Mouse (Mus musculus) hindbrain, embryonic 16.5 days (tissue): Measurements from ENCODE around the gene Ppip5k2. TPM values are rescaled to one million over a fixed set of nuclear protein-coding genes. Genes with fewer than 3 reads are reported as not detected.

Experiments used
- ATAC-seq: fragments of 200-750 bp; cut with Nextera tagmentation; 2 replicates; pipeline ENCODE4 v1.8.0; 2017; ENCODE audit warnings: moderate TSS enrichment, moderate library complexity
- H3K27ac ChIP-seq: fragments of 300-500 bp; sonication (generic); 2 replicates; pipeline ENCODE4 v1.5.1; 2014; ENCODE audit warnings: low read depth, mild to moderate bottlenecking, control low read depth, low read length, moderate library complexity
- H3K27me3 ChIP-seq: fragments of 300-500 bp; sonication (generic); replicated peaks from 2 replicates; pipeline ENCODE4 v1.6.1; 2014; ENCODE audit warnings: low read length; ENCODE audit not compliant: control insufficient read depth, insufficient read depth
- H3K36me3 ChIP-seq: fragments of 300-500 bp; sonication (generic); 2 replicates; pipeline ENCODE4 v1.6.1; 2014; ENCODE audit warnings: mild to moderate bottlenecking, low read length, moderate library complexity, mixed read lengths; ENCODE audit not compliant: control insufficient read depth, insufficient read depth
- H3K4me1 ChIP-seq: fragments of 300-500 bp; sonication (generic); 2 replicates; pipeline ENCODE4 v1.6.1; 2014; ENCODE audit warnings: low read depth, low read length; ENCODE audit not compliant: control insufficient read depth, insufficient read depth
- H3K4me2 ChIP-seq: fragments of 300-500 bp; sonication (generic); 2 replicates; pipeline ENCODE4 v1.6.1; 2014; ENCODE audit warnings: mild to moderate bottlenecking, low read length, control low read depth, moderate library complexity
- H3K4me3 ChIP-seq: fragments of 300-500 bp; sonication (generic); 2 replicates; pipeline ENCODE4 v1.5.1; 2014; ENCODE audit warnings: mild to moderate bottlenecking, low read length, control low read depth, moderate library complexity
- H3K9ac ChIP-seq: fragments of 300-500 bp; sonication (generic); 2 replicates; pipeline ENCODE4 v1.6.1; 2014; ENCODE audit warnings: low read depth, mild to moderate bottlenecking, control low read depth, low read length, moderate library complexity
- H3K9me3 ChIP-seq: fragments of 300-500 bp; sonication (generic); 2 replicates; pipeline ENCODE4 v1.6.1; 2014; ENCODE audit warnings: mild to moderate bottlenecking, low read length, moderate library complexity; ENCODE audit not compliant: control insufficient read depth
- WGBS: fragments of 180-500 bp; shearing (Covaris S2); extraction: QIAGEN DNeasy Blood & Tissue Kit; methylation state at CpG from one replicate; pipeline ENCODE4 v1.1.7; 2014; 5-methylcytosine and 5-hydroxymethylcytosine counted together
- polyA plus RNA-seq: library from polyadenylated mRNA; unstranded; fragments of >200 nt; fragmentation: Nextera tagmentation; extraction: Ambion mirVana; gene quantifications from 2 replicates; pipeline ENCODE4 v1.2.1, GENCODE M21; 2015

Gene Ppip5k2
- polyA plus RNA-seq, 1 experiment from 2014 or later = 45.5 TPM

GRCm38 (mm10) chr1:97697273-97697672 lies 72.9 kb downstream of the Ppip5k2 start:
- Histone ChIP-seq H3K27ac (no peak overlapping the region), H3K4me1 (no peaks in the 10 kb centered on the region), H3K9me3 (no peaks in the 10 kb centered on the region), H3K27me3 (no peaks in the 10 kb centered on the region), H3K9ac (no peak overlapping the region), H3K4me3 (no peak overlapping the region), H3K4me2 (no peak overlapping the region), H3K36me3 (no peaks in the 10 kb centered on the region)
- 100% methylated on average over 1 of the region's 1 CpGs for WGBS
- ATAC-seq = no peak

- Histone ChIP-seq H3K4me2 (no peak overlapping the region), H3K9ac (no peak overlapping the region), H3K4me3 (no peak overlapping the region), H3K4me1 (no peaks in the 10 kb centered on the region), H3K36me3 (no peaks in the 10 kb centered on the region), H3K27me3 (no peaks in the 10 kb centered on the region), H3K27ac (no peak overlapping the region), H3K9me3 (no peaks in the 10 kb centered on the region)
- ATAC-seq = no peak
Observed at GRCm38 (mm10) chr1:97693825-97694224, 76.4 kb downstream of the Ppip5k2 start.

GRCm38 (mm10) chr1:97688756-97689155 lies 81.5 kb downstream of the Ppip5k2 start:
- Histone ChIP-seq H3K9ac (no peak overlapping the region), H3K4me3 (no peak overlapping the region), H3K4me1 (no peaks in the 10 kb centered on the region), H3K27me3 (no peaks in the 10 kb centered on the region), H3K9me3 (no peaks in the 10 kb centered on the region), H3K27ac (no peak overlapping the region), H3K36me3 (no peaks in the 10 kb centered on the region), H3K4me2 (no peak overlapping the region)
- ATAC-seq = peak; percentile 56; the same call in 1 of the 2 replicates
- 13% methylated on average over 3 of the region's 3 CpGs for WGBS

- 87% methylated on average over 4 of the region's 4 CpGs for WGBS
- H3K9ac ChIP-seq = no peak overlapping the region
- H3K4me2 ChIP-seq = no peak overlapping the region
- H3K36me3 ChIP-seq = no peaks in the 10 kb centered on the region
- no peak overlapping the region for H3K4me3 ChIP-seq
- no peaks in the 10 kb centered on the region for H3K27me3 ChIP-seq
- no peak for ATAC-seq
- H3K4me1 ChIP-seq = no peaks in the 10 kb centered on the region
- no peak overlapping the region for H3K27ac ChIP-seq
- H3K9me3 ChIP-seq = no peaks in the 10 kb centered on the region
Observed at GRCm38 (mm10) chr1:97676526-97677177, 93.6 kb downstream of the Ppip5k2 start.

GRCm38 (mm10) chr1:97676115-97676514 lies 94.1 kb downstream of the Ppip5k2 start:
- H3K36me3 ChIP-seq = no peaks in the 10 kb centered on the region
- no peaks in the 10 kb centered on the region for H3K4me1 ChIP-seq
- H3K9me3 ChIP-seq = no peaks in the 10 kb centered on the region
- no peak overlapping the region for H3K27ac ChIP-seq
- no peaks in the 10 kb centered on the region for H3K27me3 ChIP-seq
- WGBS = 53% methylated on average over 2 of the region's 2 CpGs
- no peak overlapping the region for H3K4me2 ChIP-seq
- H3K9ac ChIP-seq = no peak overlapping the region
- H3K4me3 ChIP-seq = no peak overlapping the region
- ATAC-seq = no peak

- H3K4me2 ChIP-seq = no peak overlapping the region
- ATAC-seq = no peak
- 77% methylated on average over 2 of the region's 2 CpGs for WGBS
- no peaks in the 10 kb centered on the region for H3K9me3 ChIP-seq
- no peak overlapping the region for H3K4me3 ChIP-seq
- no peaks in the 10 kb centered on the region for H3K36me3 ChIP-seq
- no peaks in the 10 kb centered on the region for H3K4me1 ChIP-seq
- H3K9ac ChIP-seq = no peak overlapping the region
- H3K27ac ChIP-seq = no peak overlapping the region
- H3K27me3 ChIP-seq = no peaks in the 10 kb centered on the region
Observed at GRCm38 (mm10) chr1:97672849-97673248, 97.4 kb downstream of the Ppip5k2 start.

GRCm38 (mm10) chr1:97667288-97667687 lies 102.9 kb downstream of the Ppip5k2 start:
- WGBS = 86% methylated on average over 1 of the region's 1 CpGs
- H3K4me3 ChIP-seq = no peak overlapping the region
- no peaks in the 10 kb centered on the region for H3K36me3 ChIP-seq
- no peak overlapping the region for H3K4me2 ChIP-seq
- H3K9ac ChIP-seq = no peak overlapping the region
- ATAC-seq = no peak
- no peak overlapping the region for H3K27ac ChIP-seq
- no peaks in the 10 kb centered on the region for H3K9me3 ChIP-seq
- no peaks in the 10 kb centered on the region; the same call in 1 of the 2 replicates for H3K4me1 ChIP-seq
- no peaks in the 10 kb centered on the region for H3K27me3 ChIP-seq

- no peak for ATAC-seq
Observed at GRCm38 (mm10) chr1:97662324-97662723, 107.9 kb downstream of the Ppip5k2 start.

GRCm38 (mm10) chr1:97661406-97662241 lies 108.6 kb downstream of the Ppip5k2 start, which contains the start of gene D1Ertd622e:
Gene D1Ertd622e, minus strand, starts transcription at chr1:97662074.
- H3K27ac ChIP-seq = peak within 1 kb of the TSS; percentile 99
- ATAC-seq = peak; percentile 95
- no peaks in the 10 kb centered on the region for H3K36me3 ChIP-seq
- H3K4me1 ChIP-seq = peaks cover 23% of the 10 kb centered on the region
- no peaks in the 10 kb centered on the region for H3K9me3 ChIP-seq
- under 1% methylated on average over 76 of the region's 106 CpGs for WGBS
- H3K9ac ChIP-seq = peak within 1 kb of the TSS; percentile 97
- H3K4me3 ChIP-seq = peak within 1 kb of the TSS; percentile 62
- no peaks in the 10 kb centered on the region for H3K27me3 ChIP-seq
- peak within 1 kb of the TSS; percentile 73 for H3K4me2 ChIP-seq

More at GRCm38 (mm10) chr1:97662324-97662723, 107.9 kb downstream of the Ppip5k2 start:
- Histone ChIP-seq H3K4me2 (peak overlapping the region; percentile 73), H3K27me3 (no peaks in the 10 kb centered on the region), H3K36me3 (no peaks in the 10 kb centered on the region), H3K4me1 (peaks cover 20% of the 10 kb centered on the region), H3K9me3 (no peaks in the 10 kb centered on the region), H3K27ac (peak overlapping the region; percentile 99), H3K4me3 (peak overlapping the region; percentile 62), H3K9ac (peak overlapping the region; percentile 97)
- 17% methylated on average over 7 of the region's 7 CpGs for WGBS
